Mouse (Mus musculus) spleen, postnatal 10 days (tissue): ENCODE results near the gene Tmcc3.

Experiments
- DNase-seq, 2 experiments: peaks; one replicate each; pipeline ENCODE4 v3.0.0; 2021 to 2022; ENCODE audit warnings: low spot score in 2 of 2

Gene Tmcc3

DNA sequence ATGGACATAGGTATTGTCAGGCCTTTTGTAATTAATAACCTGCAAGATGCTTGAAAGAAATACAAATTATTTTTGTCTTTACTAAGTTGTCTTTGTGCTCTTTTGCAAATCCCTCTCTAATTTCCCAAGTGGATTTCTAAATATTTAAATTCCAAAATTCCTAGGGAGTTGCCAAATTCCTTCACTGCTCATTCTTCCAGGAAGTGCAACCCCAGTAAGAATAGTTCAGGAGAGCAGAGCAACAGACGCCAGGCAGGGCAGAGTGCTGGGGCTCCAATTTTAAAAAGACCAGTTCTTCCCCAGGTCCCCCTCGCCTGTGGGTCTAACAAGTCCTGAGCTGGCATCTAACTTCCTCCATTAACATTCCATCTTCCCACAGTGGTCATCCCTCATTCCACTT is 239.3 kb downstream of the Tmcc3 start:
- DNase-seq, result no peak

DNA sequence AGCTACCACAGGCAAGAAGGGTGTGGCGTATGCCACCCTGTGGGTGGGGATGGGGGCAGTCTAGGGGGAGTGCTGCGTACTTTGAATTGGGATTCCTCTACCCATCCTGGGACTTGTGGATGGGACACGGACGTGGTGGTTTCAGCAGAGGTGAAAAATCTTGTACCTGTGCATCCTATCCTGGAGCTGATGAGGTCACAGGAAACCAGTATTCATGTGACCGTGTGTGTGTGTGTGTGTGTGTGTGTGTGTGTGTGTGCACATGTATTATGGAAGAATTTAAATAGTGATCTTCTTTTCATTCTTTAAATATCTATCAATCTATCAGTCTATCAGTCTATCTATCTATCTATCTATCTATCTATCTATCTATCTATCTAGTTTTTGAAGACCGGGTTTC is 239.8 kb downstream of the Tmcc3 start:
- DNase-seq, result no peak

DNA sequence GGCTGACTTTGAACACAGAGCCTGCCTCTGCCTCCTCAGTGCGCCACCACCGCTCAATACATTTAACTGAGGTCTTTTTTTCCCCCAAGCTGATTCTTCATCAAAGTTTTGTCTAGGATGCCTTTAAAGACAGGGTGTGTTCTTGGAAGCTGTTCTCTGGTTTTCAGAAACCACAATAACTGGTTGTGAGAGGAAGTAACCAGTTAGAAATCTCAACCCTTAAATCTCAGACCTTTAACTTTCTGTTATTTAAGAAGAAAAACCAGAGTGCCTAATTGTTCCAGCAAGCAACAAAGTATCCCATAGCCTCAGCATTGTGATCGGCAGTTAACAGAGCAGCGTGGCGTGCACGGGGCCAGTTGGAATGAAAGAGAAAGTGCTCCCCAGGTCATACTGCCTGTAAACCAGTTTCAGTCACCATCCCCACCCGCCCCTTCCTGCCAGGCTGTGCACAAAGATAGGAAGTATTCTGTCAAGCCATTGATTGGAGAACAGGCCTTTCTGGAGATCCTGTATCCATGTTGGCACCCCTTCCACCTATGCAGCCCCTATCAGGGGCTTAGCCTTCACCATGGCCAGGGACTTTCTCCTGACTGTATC is 240.3 kb downstream of the Tmcc3 start:
- DNase-seq, result peak in 1 of 2 experiments; percentile 18

GRCm38 (mm10) chr10:94555394-94555793 is 243.6 kb downstream of the Tmcc3 start:
- DNase-seq, result no peak

DNA sequence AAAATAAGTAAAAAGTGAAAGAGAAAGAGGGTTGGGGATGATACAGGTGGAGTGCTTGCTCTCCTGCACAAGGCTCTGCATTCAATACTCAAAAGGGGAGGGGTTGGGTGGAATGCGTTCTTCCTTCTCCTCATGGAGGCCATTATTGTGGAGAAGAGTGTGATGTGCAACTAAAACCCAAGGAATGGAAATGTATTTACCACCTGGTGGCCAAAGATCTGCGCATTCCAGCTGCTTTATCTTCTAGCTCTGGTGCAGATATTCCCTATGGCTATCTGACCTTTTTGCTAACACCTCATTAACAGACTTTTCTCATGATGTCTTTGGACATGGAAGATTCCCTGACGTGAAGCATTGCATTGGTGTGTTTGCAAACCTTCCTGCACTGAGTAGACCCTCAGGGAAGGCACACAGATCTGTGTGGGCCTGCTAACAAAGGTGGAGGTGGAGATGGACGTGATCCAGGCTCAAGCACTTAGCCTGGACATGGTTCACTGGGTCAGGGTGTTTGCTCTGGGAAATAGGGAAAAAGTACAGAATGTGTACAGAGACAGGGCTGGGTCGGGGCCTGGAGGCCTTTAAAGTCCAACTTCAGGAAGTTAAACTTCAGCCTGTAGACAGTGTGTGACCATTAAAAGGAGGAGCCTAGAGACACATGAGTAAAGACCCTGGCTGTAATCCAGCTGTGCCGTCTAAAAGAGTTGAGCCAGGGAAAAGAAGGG is 245.8 kb downstream of the Tmcc3 start:
- no peak for DNase-seq

DNA sequence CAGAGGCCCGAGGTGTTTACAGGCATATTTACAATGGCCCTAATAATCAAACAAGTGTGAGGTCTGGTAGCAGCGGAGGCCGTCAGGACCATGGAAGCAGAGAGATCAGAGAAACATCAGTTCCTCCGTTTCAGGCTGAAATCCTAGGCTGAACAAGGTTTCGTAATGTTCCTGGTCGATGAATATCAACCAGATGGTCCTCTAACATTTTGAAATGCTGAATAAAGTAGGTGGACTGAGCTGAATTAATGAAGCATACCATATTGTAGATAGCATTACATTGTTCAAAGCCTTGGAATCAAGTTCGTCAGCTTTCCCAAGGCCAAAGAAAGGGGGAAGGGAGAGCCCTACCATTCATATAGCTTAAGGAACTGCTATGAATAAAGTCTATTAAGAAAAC is 247.1 kb downstream of the Tmcc3 start:
- DNase-seq, result no peak

DNA sequence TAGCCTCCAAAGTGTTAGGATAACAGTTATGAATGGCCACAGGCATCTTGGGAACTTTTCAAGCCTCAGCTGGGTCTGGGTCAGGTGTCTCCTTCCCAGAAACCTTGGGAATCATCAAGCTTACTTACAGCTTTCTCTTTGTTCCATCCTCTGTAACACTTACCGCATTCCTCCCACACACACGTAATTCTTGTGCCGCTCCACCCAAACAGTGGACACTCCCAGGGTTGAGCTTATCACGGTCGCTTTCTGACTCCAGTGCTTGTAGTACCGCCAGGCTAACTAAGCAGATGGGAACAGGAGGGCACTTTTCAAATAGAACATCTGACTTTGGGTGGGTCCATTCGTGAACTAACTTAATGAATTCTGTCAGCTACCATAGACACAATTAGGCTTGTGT is 249.6 kb downstream of the Tmcc3 start:
- DNase-seq, result no peak

DNA sequence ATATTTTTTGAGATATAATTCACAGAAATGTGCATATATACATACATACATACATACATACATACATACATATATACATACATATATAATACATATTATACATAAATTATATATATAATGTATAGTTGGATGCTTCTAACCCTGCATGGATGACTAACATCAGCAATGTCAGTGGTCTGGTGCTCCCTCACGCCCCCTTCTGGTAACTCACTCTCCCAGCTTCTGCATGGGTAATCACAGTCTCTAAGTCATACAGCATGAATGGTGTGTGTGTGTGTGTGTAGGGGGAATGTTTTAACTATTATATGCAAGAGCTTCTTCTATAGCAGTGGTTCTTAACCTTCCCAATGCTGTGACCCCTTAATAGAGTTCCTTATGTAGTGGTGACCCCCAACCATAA is 250.4 kb downstream of the Tmcc3 start:
- peak in 1 of 2 experiments; percentile 58 for DNase-seq

GRCm38 (mm10) chr10:94562991-94563390 is 251.2 kb downstream of the Tmcc3 start:
- DNase-seq, result no peak

DNA sequence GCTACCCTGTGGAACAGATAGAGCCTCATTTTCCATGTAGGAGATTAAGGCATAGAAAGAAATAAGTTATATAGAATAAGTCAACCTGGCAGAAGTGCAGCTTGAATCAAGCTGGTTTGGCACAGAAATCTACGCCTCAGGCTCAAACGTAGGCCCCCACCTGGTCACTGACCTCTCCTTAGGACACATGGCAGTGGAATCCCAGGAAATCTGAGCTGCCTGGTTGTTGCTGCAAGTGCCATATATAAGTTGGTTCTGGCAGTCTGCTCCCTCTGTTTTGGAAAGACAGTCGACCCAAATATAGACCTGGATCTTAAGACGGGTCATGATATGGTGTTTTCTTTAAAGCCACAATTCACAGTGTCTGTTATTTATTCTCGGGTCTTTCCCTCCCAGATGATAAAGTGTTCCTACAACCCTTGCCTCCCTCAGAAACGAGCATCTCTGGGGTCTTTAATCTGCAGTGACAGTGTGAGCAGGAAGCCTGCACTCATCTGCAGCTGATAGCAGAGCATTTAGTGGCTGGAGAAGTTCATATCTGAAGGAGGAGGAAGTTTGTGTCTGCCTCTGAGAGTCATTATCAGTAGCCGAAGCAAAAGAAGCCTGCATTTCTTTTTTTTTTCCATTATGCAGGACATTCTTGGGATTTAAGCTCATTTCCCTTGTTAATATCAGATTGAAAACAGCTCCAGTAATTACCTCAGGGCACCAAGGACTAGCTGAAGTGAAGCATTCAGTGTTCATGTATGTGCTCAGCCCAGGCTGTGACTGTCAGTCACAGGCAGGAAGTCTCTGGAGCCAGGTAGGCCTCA is 253.9 kb downstream of the Tmcc3 start:
- DNase-seq, result no peak

GRCm38 (mm10) chr10:94566222-94566868 is 254.6 kb downstream of the Tmcc3 start:
- no peak for DNase-seq

- no peak for DNase-seq
These were observed 255.5 kb downstream of the Tmcc3 start for GRCm38 (mm10) chr10:94567251-94567650.

DNA sequence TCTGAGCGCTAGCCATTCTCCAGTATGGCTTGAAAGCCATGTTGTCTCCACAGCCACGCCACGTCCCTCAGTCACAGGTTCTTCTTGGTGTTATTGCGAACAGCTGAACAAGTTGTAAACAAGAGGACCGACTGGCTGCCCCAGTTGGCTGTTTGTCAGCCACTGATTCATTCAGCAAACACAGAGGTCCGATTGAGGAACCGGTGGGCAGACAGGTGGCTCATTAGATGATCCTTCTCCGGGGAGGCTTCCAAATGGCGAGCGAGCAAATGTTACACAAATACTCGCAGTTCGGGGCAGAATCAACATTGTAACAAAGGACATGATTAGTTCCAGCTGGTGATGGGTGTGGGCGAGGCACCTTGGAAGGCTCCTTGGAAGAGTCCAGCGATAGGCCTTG is 256.2 kb downstream of the Tmcc3 start:
- no peak for DNase-seq

DNA sequence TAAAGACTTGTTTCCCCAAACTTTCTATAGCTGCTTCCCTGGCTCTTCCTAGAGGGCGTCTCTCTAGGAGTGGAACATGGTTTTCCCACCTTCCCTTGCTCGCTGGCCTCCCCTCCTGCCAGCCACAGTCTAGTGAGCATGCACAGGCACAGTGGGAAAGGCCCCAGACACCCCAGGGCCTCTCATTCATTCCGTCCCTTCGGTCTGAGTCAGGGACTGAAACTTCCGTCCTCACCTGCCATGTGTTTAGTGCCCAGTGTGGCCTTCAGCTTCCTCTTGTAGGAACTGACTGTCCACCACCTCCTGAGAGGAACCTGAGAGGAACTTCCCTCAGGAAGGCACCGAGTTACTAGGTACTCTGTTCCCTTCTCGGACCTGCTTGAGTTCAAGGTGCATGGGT is 257.1 kb downstream of the Tmcc3 start:
- no peak for DNase-seq

DNA sequence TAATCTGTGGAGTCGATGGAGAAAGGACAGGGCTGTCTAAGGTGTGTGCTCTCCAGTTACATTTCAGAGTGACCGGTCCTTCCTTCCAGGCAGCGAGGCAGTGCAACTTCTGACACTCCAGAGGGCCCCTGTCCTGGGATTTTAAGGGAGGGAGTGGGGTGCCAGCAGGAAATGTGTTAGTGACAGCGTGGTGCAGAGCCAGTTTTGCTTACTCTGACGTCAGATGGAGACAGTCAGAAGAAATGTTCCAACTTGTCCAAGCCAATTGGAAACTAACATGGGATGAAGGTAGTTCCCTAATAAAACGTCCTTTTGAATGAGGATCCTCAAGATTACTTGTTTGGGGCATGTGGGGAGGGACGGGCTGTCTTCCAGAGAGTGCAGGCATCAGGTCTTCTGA is 258.0 kb downstream of the Tmcc3 start:
- no peak for DNase-seq

DNA sequence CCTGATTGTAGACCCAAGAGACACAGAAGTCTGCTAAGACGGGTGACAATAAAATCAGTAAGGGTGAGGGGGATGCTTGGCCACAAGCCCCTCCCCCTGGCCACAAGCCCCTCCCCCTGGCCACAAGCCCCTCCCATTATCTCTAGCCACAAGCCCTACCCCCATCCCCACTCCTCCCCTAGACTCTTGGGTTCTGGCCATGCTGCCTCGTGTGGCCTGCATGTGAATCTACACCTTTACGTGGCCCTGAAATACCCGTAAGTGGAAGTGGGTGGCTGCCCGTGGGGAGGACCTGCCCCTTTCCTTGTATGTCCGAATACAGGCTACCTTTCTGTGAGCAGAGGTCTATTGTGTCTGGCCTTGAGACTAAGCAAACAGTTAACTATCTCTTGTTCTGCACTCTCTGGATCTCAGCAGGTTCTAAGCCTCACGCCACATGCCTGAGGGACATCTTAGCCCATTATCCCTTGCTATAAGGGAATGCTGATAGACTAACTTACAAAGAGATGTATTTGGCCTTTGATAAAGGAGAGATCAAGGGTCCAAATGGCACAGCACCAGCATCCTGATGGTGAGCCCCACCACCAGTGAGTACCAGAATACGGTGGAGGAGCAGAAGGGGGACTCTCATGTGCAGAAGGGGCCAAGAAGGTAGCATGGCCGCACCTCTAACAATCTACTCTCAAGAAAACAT is 260.3 kb downstream of the Tmcc3 start:
- no peak for DNase-seq

DNA sequence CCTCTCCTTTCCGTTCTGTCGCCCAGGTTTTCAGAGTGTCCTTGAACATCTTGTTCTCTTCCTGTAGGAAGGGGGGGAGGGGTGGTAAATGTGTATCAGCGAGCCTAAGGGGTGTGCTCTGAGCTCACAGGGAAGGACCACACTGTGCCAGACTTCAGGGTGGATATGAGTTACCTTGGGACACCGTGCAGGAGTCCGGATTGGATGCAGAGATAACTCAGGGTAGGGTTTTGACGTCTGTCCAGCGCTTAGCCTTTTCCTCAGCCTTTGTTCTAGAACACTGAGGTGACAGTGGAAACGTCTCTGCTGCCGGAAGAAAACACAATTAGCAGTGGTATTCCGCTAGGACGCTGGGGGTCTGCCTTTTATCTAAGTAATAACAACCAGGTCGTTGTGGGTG is 261.0 kb downstream of the Tmcc3 start:
- no peak for DNase-seq

DNA sequence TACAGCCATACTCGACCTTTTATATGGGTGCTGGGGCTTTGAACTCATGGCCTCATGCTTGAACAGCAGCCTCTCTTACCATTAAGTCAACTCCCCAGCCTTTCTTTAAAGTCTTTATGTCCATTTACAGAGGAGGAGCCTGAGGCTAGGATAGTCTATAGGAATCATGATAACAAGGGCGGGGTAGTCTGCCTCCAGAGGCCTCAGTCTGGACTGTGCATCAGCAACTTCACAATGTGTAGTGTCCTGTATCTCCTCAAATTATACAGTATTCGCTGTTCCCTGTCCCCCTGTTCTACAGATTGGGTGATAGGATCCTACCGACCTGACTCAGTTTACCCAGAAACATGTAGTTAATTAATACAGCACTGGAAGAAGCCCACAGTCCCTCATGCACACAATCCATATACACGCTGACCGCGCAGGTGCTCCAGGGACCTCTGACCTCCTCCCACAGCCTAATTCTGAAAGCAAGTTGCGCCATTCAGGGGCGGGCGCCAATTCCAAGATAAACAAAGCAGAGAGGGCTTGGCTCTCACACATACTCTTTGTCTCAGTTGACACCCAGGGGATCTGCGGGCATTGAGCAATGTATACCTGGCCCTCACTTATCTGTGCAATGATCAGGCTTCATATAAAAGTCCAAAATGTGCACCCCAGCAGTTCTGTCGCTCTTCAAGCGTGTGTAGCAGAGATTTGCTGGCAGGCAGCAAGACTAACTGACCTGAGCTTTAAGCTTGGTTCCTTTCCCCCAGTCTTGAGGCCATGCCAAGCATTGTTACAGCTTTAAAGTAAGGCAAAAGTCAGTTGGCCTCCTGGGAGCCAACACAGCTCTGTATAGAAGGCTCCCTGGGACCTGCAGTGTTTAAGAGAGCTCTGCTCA is 262.9 kb downstream of the Tmcc3 start:
- DNase-seq, result no peak

- DNase-seq, result no peak
These were observed 264.2 kb downstream of the Tmcc3 start for GRCm38 (mm10) chr10:94575958-94576357.

- DNase-seq, result no peak
These were observed 267.1 kb downstream of the Tmcc3 start for GRCm38 (mm10) chr10:94578870-94579269.

- no peak for DNase-seq
These were observed 269.6 kb downstream of the Tmcc3 start for GRCm38 (mm10) chr10:94581384-94581783.
